Mouse (Mus musculus) lung, postnatal 36 days (tissue): Measurements from ENCODE around the gene Mctp1.
"Not testable (repeated sequence)": the region's sequence is repeated elsewhere in the genome, so short reads cannot be mapped to it uniquely, and the experiment has no call there.

Experiments
- DNase-seq: peaks from one replicate; pipeline ENCODE4 v3.0.0; 2022; ENCODE audit warnings: mixed read lengths

The Mctp1 gene

GRCm38 (mm10) chr13:76484086-76484709 is 99.9 kb downstream of the Mctp1 start:
- peak; percentile 28 for DNase-seq

- no peak for DNase-seq
These were observed 131.6 kb downstream of the Mctp1 start for GRCm38 (mm10) chr13:76515896-76516295.

- no peak for DNase-seq
These were observed 138.8 kb downstream of the Mctp1 start for GRCm38 (mm10) chr13:76523170-76523569.

GRCm38 (mm10) chr13:76527326-76527725 is 143.0 kb downstream of the Mctp1 start:
- no peak for DNase-seq

GRCm38 (mm10) chr13:76527751-76528150 is 143.4 kb downstream of the Mctp1 start:
- DNase-seq = no peak

GRCm38 (mm10) chr13:76529915-76530314 is 145.6 kb downstream of the Mctp1 start:
- DNase-seq = no peak

GRCm38 (mm10) chr13:76530867-76531504 is 146.7 kb downstream of the Mctp1 start:
- DNase-seq = no peak

- DNase-seq = no peak
These were observed 163.5 kb downstream of the Mctp1 start for GRCm38 (mm10) chr13:76547854-76548253.

- no peak for DNase-seq
These were observed 176.6 kb downstream of the Mctp1 start for GRCm38 (mm10) chr13:76560918-76561317.

- no peak for DNase-seq
These were observed 177.3 kb downstream of the Mctp1 start for GRCm38 (mm10) chr13:76561594-76561993.

GRCm38 (mm10) chr13:76564061-76564460 is 179.7 kb downstream of the Mctp1 start:
- DNase-seq = no peak

GRCm38 (mm10) chr13:76566024-76566423 is 181.7 kb downstream of the Mctp1 start:
- no peak for DNase-seq

- no peak for DNase-seq
These were observed 183.1 kb downstream of the Mctp1 start for GRCm38 (mm10) chr13:76567448-76567847.

GRCm38 (mm10) chr13:76568569-76569211 is 184.4 kb downstream of the Mctp1 start:
- DNase-seq = no peak

- DNase-seq = peak; percentile 71
These were observed 195.1 kb downstream of the Mctp1 start for GRCm38 (mm10) chr13:76579414-76579813.

GRCm38 (mm10) chr13:76585447-76585846 is 201.1 kb downstream of the Mctp1 start:
- peak; percentile 12 for DNase-seq

- not testable (repeated sequence) for DNase-seq
These were observed 206.4 kb downstream of the Mctp1 start for GRCm38 (mm10) chr13:76590709-76591108.

GRCm38 (mm10) chr13:76591189-76591588 is 206.9 kb downstream of the Mctp1 start:
- no peak for DNase-seq

GRCm38 (mm10) chr13:76591692-76592091 is 207.4 kb downstream of the Mctp1 start:
- DNase-seq = no peak

- no peak for DNase-seq
These were observed 208.6 kb downstream of the Mctp1 start for GRCm38 (mm10) chr13:76592908-76593307.

- no peak for DNase-seq
These were observed 212.7 kb downstream of the Mctp1 start for GRCm38 (mm10) chr13:76597005-76597404.

- DNase-seq = no peak
These were observed 225.1 kb downstream of the Mctp1 start for GRCm38 (mm10) chr13:76609425-76609824.

GRCm38 (mm10) chr13:76611499-76611898 is 227.2 kb downstream of the Mctp1 start:
- DNase-seq = no peak

GRCm38 (mm10) chr13:76620111-76620510 is 235.8 kb downstream of the Mctp1 start:
- peak; percentile 14 for DNase-seq
